Mouse (Mus musculus) cerebellum, postnatal 36 days (tissue): ENCODE measurements around the gene A930033H14Rik.

Experiments
- DNase-seq, 2 experiments: peaks; one replicate each; pipeline ENCODE4 v3.0.0; 2021 to 2022; ENCODE audit warnings: mixed read lengths in 2 of 2

Gene A930033H14Rik

DNA sequence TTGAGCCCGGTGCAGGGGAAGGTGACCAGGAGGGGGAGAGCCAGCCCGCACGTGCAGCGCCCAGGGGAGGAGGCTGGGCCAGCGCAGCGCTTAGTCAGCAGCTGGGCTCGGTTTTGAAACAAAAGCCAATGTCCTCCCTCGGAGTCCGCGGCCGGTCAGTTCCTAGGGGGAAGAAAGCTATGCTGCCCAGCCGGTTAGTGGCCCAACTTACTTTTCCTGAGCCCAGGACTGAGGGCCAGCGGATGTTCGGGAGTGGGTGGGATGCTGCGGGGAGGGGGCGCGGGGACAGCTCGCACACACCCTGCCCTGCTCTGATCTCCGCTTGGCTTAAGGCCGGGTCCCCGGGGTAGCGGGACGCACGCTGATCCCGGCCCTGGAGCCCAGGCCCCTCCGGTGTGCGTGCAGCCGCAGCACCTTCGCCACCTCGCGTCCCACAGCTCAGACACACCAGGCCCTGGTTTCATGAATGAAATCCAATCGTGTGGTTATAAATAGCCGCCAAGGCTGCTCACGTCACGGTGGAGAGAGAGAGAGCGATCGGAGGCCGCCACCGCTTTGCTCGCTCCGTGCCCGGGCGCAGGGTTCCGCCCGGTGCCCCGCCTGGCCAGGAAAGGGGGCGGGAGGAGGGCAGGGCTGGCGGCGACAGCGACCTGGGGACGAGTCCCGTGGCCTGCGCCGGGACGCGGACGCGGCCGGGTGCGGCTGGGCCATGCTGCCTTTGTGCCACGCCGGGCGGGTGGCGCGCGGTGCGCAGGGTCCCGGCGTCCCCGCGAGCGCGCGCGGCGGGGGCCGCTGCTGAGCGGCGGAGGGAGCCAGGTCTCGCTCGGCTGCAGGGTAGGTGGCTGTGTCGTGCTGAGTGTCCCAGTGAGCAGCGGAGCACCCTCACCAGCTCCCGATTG lies at the start of gene A930033H14Rik:
Gene A930033H14Rik (minus strand): TSS at position 557 of the 899 bp plus-strand sequence.
- DNase-seq: peak; percentile 64 to 66

DNA sequence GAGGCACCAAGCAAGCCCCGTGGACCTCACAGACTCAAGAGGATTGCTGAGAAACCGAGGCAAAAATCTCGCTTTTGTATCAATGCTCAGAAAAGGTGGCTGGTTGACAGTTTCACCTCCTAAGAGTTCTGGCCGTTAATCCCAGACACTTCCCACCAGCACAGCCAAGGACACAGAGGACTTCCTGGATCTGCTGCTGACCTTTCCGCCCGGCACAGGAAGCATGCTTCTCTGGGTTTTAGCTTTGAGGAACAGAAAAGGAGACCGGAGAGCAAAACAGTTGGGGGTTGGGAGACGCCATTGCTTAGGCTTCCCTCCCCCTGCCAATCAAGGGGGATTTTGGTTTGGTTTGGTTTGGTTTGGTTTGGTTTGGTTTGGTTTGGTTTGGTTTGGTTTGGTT lies 47.0 kb upstream of the A930033H14Rik start:
- no peak for DNase-seq

DNA sequence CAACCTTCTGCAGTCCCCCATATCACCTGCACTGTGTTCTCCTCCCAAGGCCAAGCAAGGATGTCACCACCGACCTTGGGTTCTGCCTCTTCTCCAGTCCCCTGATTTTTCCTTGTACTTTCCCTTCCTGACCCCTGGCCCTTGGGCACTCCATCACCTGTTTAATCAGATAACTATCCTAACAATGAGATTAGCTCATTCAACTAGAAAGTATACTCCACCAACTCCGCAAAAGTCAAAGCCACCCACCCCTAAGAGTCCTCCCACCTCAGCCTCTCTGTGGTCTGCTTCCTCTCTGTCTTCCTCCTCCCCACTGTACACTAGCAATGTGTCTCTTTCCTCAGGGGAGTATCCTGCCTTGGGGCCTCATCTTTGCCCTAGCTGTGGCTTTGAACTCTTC lies 46.3 kb upstream of the A930033H14Rik start:
- no peak for DNase-seq

GRCm38 (mm10) chr10:69258588-69258987 lies 45.7 kb upstream of the A930033H14Rik start:
- DNase-seq: no peak

DNA sequence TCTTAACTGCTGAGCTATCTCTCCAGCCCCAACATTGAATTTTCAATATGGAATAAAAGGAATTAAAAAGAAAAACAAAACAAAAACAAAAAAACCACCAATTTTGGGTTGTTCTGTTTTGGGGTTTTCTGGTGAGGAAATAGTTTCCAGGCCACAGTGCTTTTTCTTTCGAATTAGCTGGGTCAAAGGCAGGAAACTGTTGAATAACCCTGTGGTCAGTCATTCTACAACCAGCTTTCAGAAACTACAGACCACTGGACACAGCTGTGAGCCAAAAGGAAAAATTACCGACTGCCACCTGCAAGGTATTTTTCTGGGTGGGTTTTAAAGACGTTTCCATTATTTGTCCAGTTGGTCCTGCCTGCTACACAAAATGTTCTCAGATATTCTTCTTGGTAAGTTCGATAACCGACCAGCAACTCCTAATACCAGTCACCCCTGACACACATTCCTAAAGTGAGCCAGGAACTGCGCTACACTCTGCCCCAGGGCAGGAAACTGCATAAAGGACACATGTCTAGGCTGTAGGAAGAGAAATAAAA lies 44.8 kb upstream of the A930033H14Rik start:
- DNase-seq: no peak

DNA sequence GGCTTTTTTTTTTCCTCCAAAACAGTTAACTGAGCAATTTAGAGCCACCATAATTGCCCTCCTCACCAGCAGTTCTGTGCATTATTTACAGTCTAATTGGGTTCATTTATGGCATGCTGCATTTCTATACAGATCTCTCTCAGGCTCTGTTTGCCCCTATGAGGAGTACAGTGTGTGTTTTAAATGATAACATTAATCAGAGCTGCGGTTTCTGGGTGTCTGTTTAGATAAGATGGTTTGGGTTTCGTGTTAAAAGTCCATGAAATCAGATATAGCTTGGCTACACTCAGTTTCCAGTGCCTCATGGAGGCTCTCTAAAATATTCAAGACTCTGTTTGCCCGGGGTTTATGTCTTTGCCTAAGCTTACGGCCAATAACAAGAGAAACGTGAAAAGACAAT lies 42.7 kb upstream of the A930033H14Rik start:
- no peak for DNase-seq

DNA sequence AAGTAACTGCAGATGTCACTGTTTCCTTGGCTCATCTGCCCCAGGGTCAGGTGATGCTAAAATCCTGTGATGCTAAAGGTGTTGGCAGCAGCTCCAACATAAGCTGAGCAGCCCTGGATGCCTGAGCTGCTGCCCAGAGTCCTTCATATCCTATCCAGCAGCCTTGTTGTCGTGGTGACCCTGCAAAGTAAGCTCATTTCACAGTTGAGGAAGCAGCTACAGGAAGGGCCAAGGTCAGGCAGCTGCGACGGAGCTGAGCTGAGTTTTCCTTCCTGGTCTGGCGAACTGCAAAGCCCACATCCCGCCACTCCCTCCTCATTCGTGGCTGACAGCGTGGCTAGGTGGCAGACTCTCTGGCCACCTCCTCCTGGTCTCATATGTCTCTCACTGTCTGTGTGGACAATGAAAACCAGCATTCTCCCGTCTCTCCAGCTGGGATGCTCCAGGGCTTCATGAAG lies 41.5 kb upstream of the A930033H14Rik start:
- no peak for DNase-seq

- DNase-seq: no peak
Observed at GRCm38 (mm10) chr10:69253686-69254080, 40.8 kb upstream of the A930033H14Rik start.

DNA sequence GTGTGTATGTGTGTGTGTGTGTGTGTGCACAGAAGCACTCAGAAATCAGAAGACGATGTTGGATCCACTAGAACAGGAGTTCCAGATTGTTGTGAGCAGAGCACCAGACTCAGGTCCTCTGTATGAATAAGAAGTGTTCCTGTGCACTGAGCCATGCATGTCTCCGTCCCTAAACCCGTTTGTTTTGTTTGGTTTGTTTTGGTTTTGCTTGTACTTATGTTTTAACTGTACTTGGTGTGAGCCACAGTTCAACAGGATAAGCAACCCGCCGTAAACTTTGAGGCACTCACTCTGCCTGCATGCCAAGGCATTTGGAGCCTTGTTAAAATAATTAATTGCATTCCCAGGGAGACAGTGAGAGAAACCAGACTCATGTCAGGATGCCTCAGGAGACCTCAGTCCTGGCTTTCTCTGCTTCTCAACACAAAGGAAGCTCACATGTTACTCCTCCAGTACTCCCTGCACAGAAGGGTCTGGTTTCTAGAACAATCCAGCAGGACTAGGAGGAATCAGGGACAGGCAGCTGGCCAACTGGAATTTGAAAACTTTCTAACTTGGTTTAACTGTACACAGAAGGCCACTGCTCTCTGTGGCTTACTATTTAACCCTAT lies 40.3 kb upstream of the A930033H14Rik start:
- DNase-seq: no peak

DNA sequence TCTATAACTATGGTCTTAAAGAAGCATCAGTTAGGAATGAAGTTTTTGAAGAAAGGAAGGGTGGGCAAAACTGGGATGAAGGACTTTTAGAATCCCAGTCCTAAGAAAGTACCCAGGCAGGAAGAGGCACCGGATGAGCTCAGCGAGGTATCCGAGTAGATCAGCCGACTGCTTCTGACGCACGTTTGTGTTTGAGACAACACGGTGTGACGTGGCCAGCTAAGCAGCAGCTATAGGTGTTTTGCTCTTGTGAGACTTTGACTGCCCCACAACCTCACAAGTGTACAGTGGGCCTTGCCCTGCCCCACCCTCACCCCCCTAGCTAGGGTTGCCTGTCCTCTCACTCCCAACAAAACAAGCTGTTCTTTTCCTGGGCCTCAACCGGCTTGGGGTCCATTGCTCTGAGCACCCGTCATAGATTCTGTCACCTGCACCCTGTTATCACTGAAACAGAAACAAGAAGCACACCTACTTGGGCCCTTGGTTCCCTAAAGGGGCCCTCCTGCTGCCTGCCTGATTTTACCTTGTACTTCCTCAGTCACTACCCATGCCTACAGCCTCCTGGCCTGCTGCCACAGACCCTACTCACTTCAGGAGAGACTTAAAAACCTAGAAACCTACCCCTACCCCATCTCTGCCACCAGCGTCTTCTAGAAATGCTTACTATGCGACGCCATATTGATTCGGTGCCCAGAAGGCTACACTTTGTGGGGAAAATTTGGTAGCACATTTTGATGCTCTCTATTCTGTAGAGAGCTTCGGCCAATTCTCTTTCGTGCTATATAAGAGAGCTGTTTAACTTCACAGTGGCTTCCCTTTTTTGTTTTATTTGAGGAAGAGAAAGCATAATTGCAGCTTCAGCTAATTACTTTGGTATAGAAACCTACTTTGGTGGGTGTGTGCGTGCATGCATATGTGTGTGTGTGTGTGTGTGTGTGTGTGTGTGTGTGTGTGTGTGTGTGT lies 39.5 kb upstream of the A930033H14Rik start:
- no peak for DNase-seq

GRCm38 (mm10) chr10:69251254-69251653 lies 38.4 kb upstream of the A930033H14Rik start:
- no peak for DNase-seq

GRCm38 (mm10) chr10:69248261-69249160 lies 35.6 kb upstream of the A930033H14Rik start:
- DNase-seq: no peak

DNA sequence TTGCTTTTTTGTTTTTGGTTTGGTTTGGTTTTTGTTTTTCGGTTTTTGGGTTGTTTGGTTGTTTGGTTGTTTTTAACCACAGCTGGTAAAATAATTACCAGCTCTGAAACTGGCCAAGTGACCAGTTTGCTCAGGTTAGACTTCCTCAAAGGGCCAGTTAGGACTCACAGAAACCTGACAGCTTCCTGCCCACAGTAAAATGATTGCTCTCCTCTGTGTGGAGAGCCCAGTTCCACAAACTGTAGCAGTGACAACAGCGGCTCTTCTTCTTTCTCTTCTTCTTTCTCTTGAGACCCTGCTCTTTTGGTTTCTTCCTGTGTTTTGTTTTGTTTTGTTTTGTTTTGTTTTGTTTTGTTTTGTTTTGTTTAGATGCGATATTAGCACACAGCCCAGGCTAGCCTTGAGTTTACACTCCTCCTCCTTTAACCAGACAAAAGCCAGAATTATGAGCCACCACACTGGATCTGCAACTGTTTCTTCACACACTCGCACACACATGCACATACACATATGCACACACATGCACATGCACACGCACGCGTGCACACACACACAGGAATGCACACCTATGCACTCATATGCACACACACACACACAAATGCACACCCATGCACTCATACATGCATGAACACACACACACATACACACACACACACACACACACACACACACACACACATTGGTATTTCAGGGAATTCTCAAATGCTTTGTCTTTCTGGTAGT lies 34.6 kb upstream of the A930033H14Rik start:
- no peak for DNase-seq

- no peak for DNase-seq
Observed at GRCm38 (mm10) chr10:69246762-69247161, 33.9 kb upstream of the A930033H14Rik start.

DNA sequence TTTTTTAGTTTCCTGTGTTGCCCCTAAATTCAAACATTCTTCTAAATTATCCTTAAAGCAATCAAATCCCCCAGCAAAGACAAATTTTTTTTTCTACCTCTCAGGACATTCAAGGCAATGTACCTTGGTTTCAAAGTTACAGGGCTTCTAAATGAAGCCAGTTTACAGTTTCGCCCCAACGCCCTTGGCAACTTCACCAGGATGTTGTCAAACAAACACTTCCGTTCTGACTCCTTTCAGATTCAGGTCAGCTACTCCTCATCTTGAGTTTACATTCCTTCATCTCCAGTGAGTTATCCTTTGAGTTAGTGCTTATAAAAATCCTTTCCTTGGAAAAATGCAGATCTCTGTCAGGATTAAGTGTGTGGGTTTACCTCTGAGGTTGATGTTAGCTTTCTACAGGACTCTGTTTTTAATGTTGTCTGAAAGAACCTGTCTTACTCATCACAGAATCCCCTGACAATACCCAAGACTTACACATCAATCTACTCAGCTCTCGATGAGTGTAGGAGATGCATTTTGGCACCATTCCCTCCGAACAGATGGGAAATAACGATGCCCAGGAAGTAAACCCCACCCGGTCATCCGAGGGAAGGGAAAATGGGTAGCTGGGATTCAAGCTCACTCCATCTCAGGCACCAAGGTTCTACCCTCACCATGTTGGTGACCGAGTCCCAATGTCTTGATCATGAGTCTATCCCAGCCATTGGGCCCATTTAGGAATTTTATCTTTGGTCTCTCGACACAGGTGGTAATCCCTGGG lies 33.2 kb upstream of the A930033H14Rik start:
- DNase-seq: peak; percentile 35 to 42

- no peak for DNase-seq
Observed at GRCm38 (mm10) chr10:69245151-69245550, 32.3 kb upstream of the A930033H14Rik start.

DNA sequence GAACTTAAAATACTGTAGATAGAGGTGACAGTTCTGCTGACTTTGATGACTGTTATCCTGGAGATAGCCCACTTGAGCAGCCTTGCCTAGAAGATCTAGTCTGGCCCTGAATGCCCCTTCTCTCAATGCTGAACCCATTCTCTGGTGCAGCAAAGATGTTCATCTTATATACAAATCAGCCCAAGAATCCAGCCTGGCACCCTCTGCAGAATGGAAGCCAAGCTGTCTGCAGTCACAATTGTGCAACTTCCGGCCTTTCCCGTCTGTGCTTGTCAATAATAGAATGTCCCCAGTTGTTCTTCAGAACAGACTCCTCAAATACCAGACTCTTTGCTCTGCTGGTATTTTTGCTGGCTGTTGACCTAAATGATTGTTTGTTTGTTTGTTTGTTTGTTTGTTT lies 27.6 kb upstream of the A930033H14Rik start:
- no peak for DNase-seq

DNA sequence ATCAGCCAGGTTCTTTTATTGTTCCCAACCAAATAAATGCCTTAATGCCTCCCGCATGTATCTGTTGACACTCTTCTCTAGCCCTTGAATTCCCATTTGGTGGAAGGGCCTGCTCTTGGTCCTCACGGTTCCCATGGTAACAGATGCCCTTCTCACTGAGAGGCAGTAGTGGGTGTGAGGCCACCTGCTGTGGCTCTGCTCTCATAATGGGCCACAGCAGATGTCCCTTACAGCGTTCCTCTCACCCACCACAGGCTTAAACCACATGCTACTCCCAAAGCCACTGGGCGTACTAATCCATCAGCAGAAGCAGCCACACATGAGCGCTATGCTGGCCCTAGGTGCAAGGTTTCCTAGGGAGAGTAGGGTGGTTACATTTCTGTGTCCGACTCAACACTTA lies 25.4 kb upstream of the A930033H14Rik start:
- DNase-seq: peak in 1 of 2 experiments; percentile 18

DNA sequence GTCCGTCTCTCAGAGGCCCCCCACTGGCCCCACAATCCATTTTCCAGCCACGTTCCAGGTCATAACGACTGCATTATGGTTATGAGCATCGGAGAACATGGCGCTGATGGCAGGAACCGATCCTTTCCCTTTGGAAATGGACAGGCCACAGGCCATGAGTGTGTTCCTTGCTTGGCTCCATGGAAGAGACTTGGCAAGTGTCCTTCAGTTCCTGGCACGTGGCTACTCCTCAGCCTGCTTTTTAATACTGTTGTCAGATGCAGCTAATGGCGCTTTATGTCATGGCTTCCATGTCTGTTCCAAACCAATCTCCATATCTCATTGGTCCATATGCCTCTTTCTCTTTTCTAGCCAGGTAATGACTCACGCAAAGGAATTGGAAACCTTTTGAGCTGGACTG lies 24.9 kb upstream of the A930033H14Rik start:
- no peak for DNase-seq

GRCm38 (mm10) chr10:69237185-69237584 lies 24.3 kb upstream of the A930033H14Rik start:
- DNase-seq: no peak
